Mouse (Mus musculus) cerebellum, postnatal 14 days (tissue): ENCODE measurements at regions not wholly inside any gene's neighbourhood (a gene's known extent, or its start where the extent isn't known, plus 50 kb on each side); places are given as distances from the start of the nearest gene placed in this dataset.

Source experiments
- DNase-seq, 2 experiments: peaks; one replicate each; pipeline ENCODE4 v3.0.0; 2021; ENCODE audit warnings: mixed read lengths in 2 of 2

GRCm38 (mm10) chr1:56583671-56584070 is 53.6 kb downstream of the Hsfy2 start:
- DNase-seq: peak; percentile 17 to 43

- no peak for DNase-seq
Measured at GRCm38 (mm10) chr1:56548050-56548449, 89.2 kb downstream of the Hsfy2 start.

- DNase-seq: peak; percentile 61 to 66
Measured at GRCm38 (mm10) chr1:56530801-56531200, 106.4 kb downstream of the Hsfy2 start.
